Mouse (Mus musculus) R1 (cell line): ENCODE results near the gene Klhl35.

Experiments used
- DNase-seq: peaks from one replicate; pipeline ENCODE4 v3.0.0-alpha.2; 2018; ENCODE audit warnings: low read depth, low spot score

Klhl35 gene

GRCm38 (mm10) chr7:99465811-99466210 lies at the start of gene Klhl35:
TSS of gene Klhl35 (plus strand) at chr7:99466004.
- no peak for DNase-seq

GRCm38 (mm10) chr7:99419311-99419710 lies 46.5 kb upstream of the Klhl35 start:
- no peak for DNase-seq

GRCm38 (mm10) chr7:99421006-99421405 lies 44.8 kb upstream of the Klhl35 start:
- DNase-seq, result no peak

- no peak for DNase-seq
Observed at GRCm38 (mm10) chr7:99424538-99425155, 41.2 kb upstream of the Klhl35 start.

GRCm38 (mm10) chr7:99425706-99426105 lies 40.1 kb upstream of the Klhl35 start:
- DNase-seq, result no peak

GRCm38 (mm10) chr7:99427031-99427430 lies 38.8 kb upstream of the Klhl35 start:
- DNase-seq, result no peak

- DNase-seq, result no peak
Observed at GRCm38 (mm10) chr7:99427987-99428386, 37.8 kb upstream of the Klhl35 start.

GRCm38 (mm10) chr7:99428836-99429235 lies 37.0 kb upstream of the Klhl35 start:
- no peak for DNase-seq

- DNase-seq, result peak; percentile 44
Observed at GRCm38 (mm10) chr7:99429786-99430185, 36.0 kb upstream of the Klhl35 start.

GRCm38 (mm10) chr7:99430246-99430645 lies 35.6 kb upstream of the Klhl35 start:
- DNase-seq, result peak; percentile 26

GRCm38 (mm10) chr7:99432248-99432647 lies 33.6 kb upstream of the Klhl35 start:
- no peak for DNase-seq

- DNase-seq, result no peak
Observed at GRCm38 (mm10) chr7:99432863-99433262, 32.9 kb upstream of the Klhl35 start.

GRCm38 (mm10) chr7:99434672-99435250 lies 31.0 kb upstream of the Klhl35 start:
- DNase-seq, result no peak

- no peak for DNase-seq
Observed at GRCm38 (mm10) chr7:99436530-99436929, 29.3 kb upstream of the Klhl35 start.

GRCm38 (mm10) chr7:99438881-99439280 lies 26.9 kb upstream of the Klhl35 start:
- DNase-seq, result peak; percentile 26

GRCm38 (mm10) chr7:99441534-99442072 lies 24.2 kb upstream of the Klhl35 start:
- no peak for DNase-seq

- DNase-seq, result no peak
Observed at GRCm38 (mm10) chr7:99443164-99443563, 22.6 kb upstream of the Klhl35 start.

- DNase-seq, result peak; percentile 56
Observed at GRCm38 (mm10) chr7:99444012-99444411, 21.8 kb upstream of the Klhl35 start.

GRCm38 (mm10) chr7:99445833-99446232 lies 20.0 kb upstream of the Klhl35 start:
- DNase-seq, result no peak

GRCm38 (mm10) chr7:99447323-99447722 lies 18.5 kb upstream of the Klhl35 start:
- DNase-seq, result no peak

- DNase-seq, result no peak
Observed at GRCm38 (mm10) chr7:99448619-99449018, 17.2 kb upstream of the Klhl35 start.

GRCm38 (mm10) chr7:99449063-99449462 lies 16.7 kb upstream of the Klhl35 start:
- no peak for DNase-seq

- no peak for DNase-seq
Observed at GRCm38 (mm10) chr7:99449751-99450150, 16.1 kb upstream of the Klhl35 start.
